Mouse (Mus musculus) lung, postnatal 14 days (tissue): ENCODE measurements around the gene Pdzk1ip1.

Experiments used
- DNase-seq: peaks from one replicate; pipeline ENCODE4 v3.0.0; 2021

Gene Pdzk1ip1

GRCm38 (mm10) chr4:115088611-115089338 is at the start of gene Pdzk1ip1:
TSS of gene Pdzk1ip1 (plus strand) at chr4:115088708.
- peak; percentile 35 for DNase-seq

- DNase-seq = no peak
Observed at GRCm38 (mm10) chr4:115045621-115046020, 42.9 kb upstream of the Pdzk1ip1 start.

GRCm38 (mm10) chr4:115047750-115048149 is 40.8 kb upstream of the Pdzk1ip1 start:
- DNase-seq = peak; percentile 80

GRCm38 (mm10) chr4:115048190-115048589 is 40.3 kb upstream of the Pdzk1ip1 start:
- DNase-seq = no peak

GRCm38 (mm10) chr4:115051245-115051644 is 37.3 kb upstream of the Pdzk1ip1 start:
- DNase-seq = no peak

- DNase-seq = peak; percentile 78
Observed at GRCm38 (mm10) chr4:115052343-115053005, 36.0 kb upstream of the Pdzk1ip1 start.

- DNase-seq = no peak
Observed at GRCm38 (mm10) chr4:115055044-115055443, 33.5 kb upstream of the Pdzk1ip1 start.

- DNase-seq = no peak
Observed at GRCm38 (mm10) chr4:115055691-115056090, 32.8 kb upstream of the Pdzk1ip1 start.

GRCm38 (mm10) chr4:115056371-115056920 is 32.1 kb upstream of the Pdzk1ip1 start, which contains the start of gene Tal1:
TSS of gene Tal1 (plus strand) at chr4:115056426.
- DNase-seq = no peak

- peak; percentile 68 for DNase-seq
Observed at GRCm38 (mm10) chr4:115056921-115057673, 31.4 kb upstream of the Pdzk1ip1 start.

- DNase-seq = no peak
Observed at GRCm38 (mm10) chr4:115057674-115058316, 30.7 kb upstream of the Pdzk1ip1 start.

- DNase-seq = peak; percentile 44
Observed at GRCm38 (mm10) chr4:115058317-115058761, 30.2 kb upstream of the Pdzk1ip1 start.

GRCm38 (mm10) chr4:115058871-115059590 is 29.5 kb upstream of the Pdzk1ip1 start:
- DNase-seq = no peak

- peak; percentile 49 for DNase-seq
Observed at GRCm38 (mm10) chr4:115059871-115060270, 28.6 kb upstream of the Pdzk1ip1 start.

GRCm38 (mm10) chr4:115060753-115061152 is 27.8 kb upstream of the Pdzk1ip1 start:
- DNase-seq = no peak

- no peak for DNase-seq
Observed at GRCm38 (mm10) chr4:115062540-115062874, 26.0 kb upstream of the Pdzk1ip1 start.

- peak; percentile 26 for DNase-seq
Observed at GRCm38 (mm10) chr4:115062875-115063517, 25.5 kb upstream of the Pdzk1ip1 start.

- DNase-seq = no peak
Observed at GRCm38 (mm10) chr4:115063518-115064239, 24.8 kb upstream of the Pdzk1ip1 start.

- no peak for DNase-seq
Observed at GRCm38 (mm10) chr4:115071668-115072067, 16.8 kb upstream of the Pdzk1ip1 start.

GRCm38 (mm10) chr4:115074789-115075188 is 13.7 kb upstream of the Pdzk1ip1 start:
- no peak for DNase-seq
